Mouse (Mus musculus) midbrain, postnatal 0 days (tissue): ENCODE results near the gene Exosc5. TPM values are rescaled to one million over a fixed set of nuclear protein-coding genes. Genes with fewer than 3 reads are reported as not detected.

Experiments used
- ATAC-seq: fragments of 200-750 bp; cut with Nextera tagmentation; 2 replicates; pipeline ENCODE4 v1.8.0; 2017; ENCODE audit warnings: moderate number of reproducible peaks, mild to moderate bottlenecking, moderate TSS enrichment, moderate library complexity; ENCODE audit not compliant: low FRiP score
- DNase-seq: peaks from one replicate; pipeline ENCODE4 v3.0.0-alpha.2; 2015; ENCODE audit warnings: low spot score
- H3K27ac ChIP-seq: fragments of 300-500 bp; sonication (generic); 2 replicates; pipeline ENCODE4 v1.5.1; 2014; ENCODE audit warnings: low read depth, mild to moderate bottlenecking, low read length, mixed read lengths
- H3K27me3 ChIP-seq: fragments of 300-500 bp; sonication (generic); 2 replicates; pipeline ENCODE4 v1.6.1; 2014; ENCODE audit warnings: low read length, control low read depth, mixed read lengths; ENCODE audit not compliant: insufficient read depth
- H3K36me3 ChIP-seq: fragments of 300-500 bp; sonication (generic); 2 replicates; pipeline ENCODE4 v1.6.1; 2014; ENCODE audit warnings: low read length, control low read depth, mixed read lengths; ENCODE audit not compliant: insufficient read depth
- H3K4me1 ChIP-seq: fragments of 300-500 bp; sonication (generic); 2 replicates; pipeline ENCODE4 v1.6.1; 2014; ENCODE audit warnings: mild to moderate bottlenecking, control low read depth, antibody characterized with exemption, low read length, mixed read lengths; ENCODE audit not compliant: insufficient read depth
- H3K4me2 ChIP-seq: fragments of 300-500 bp; sonication (generic); 2 replicates; pipeline ENCODE4 v1.6.1; 2014; ENCODE audit warnings: low read depth, mild to moderate bottlenecking, low read length, mixed read lengths; ENCODE audit not compliant: poor library complexity, severe bottlenecking
- H3K4me3 ChIP-seq: fragments of 300-500 bp; sonication (generic); 2 replicates; pipeline ENCODE4 v1.5.1; 2014; ENCODE audit warnings: low read depth, mild to moderate bottlenecking, low read length, moderate library complexity
- H3K9ac ChIP-seq: fragments of 300-500 bp; sonication (generic); replicated peaks from 2 replicates; pipeline ENCODE4 v1.6.1; 2014; ENCODE audit warnings: mild to moderate bottlenecking, low read length, moderate library complexity, mixed read lengths; ENCODE audit not compliant: poor library complexity, severe bottlenecking
- H3K9me3 ChIP-seq: fragments of 300-500 bp; sonication (generic); 2 replicates; pipeline ENCODE4 v1.6.1; 2016; ENCODE audit warnings: low read length, control low read depth
- CTCF ChIP-seq: IDR thresholded peaks from 2 replicates; pipeline ENCODE4 v1.5.1; 2016; ENCODE audit warnings: antibody characterized with exemption, mild to moderate bottlenecking
- WGBS: fragments of 180-500 bp; shearing (Covaris S2); extraction: QIAGEN DNeasy Blood & Tissue Kit; methylation state at CpG from one replicate; pipeline ENCODE4 v1.1.7; 2014; 5-methylcytosine and 5-hydroxymethylcytosine counted together
- polyA plus RNA-seq: library from polyadenylated mRNA; unstranded; fragments of >200 nt; fragmentation: Nextera tagmentation; extraction: Ambion mirVana; gene quantifications from 2 replicates; pipeline ENCODE4 v1.2.1, GENCODE M21; 2015
- total RNA-seq: library from RNA; depleted of rRNA; stranded (reverse); fragments of >200 nt; gene quantifications from 2 replicates; pipeline ENCODE4 v1.2.3, GENCODE M21; 2014; rRNA removed

Gene Exosc5
- total and polyA plus RNA-seq, 2 experiments from 2014 or later, result 27.3 to 29.4 TPM

DNA sequence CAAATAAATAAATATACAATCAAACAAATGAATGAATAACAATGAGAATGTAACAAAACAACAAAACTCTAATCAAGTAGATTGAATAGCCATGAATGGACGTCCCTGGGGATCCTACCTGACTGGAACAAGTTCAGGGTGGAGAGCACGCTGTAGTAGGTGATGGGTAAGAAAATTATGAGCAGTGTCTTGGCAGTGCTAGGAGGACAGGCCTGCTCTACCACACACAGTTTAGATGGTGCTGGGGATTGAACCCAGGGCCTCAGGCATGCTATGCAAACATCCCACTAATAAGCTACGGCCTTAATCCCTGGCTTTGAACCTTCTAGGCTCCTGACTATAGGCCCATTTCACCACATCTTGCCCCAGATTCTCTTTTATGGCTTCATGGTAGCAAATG is 58.5 kb downstream of the Exosc5 start:
- 91% methylated on average over 3 of the region's 3 CpGs for WGBS
- H3K36me3 ChIP-seq, result peaks cover 51% of the 10 kb centered on the region
- no peaks in the 10 kb centered on the region for H3K9me3 ChIP-seq
- no peak overlapping the region for H3K9ac ChIP-seq
- H3K27me3 ChIP-seq, result no peaks in the 10 kb centered on the region
- ATAC-seq (no peak), DNase-seq (no peak)
- no peak overlapping the region for H3K4me3 ChIP-seq
- peak overlapping the region; percentile 82; the same call in 1 of the 2 replicates for H3K4me2 ChIP-seq
- H3K4me1 ChIP-seq, result peaks cover 10% of the 10 kb centered on the region; the same call in 1 of the 2 replicates
- no peak for TF ChIP-seq CTCF
- H3K27ac ChIP-seq, result no peak overlapping the region

- TF ChIP-seq CTCF, result no peak
- Histone ChIP-seq H3K9ac (peak within 1 kb of the TSS; percentile 73), H3K4me1 (peaks cover 10% of the 10 kb centered on the region; the same call in 1 of the 2 replicates), H3K27me3 (no peaks in the 10 kb centered on the region), H3K36me3 (peaks cover 49% of the 10 kb centered on the region), H3K9me3 (no peaks in the 10 kb centered on the region), H3K4me3 (peak within 1 kb of the TSS; percentile 64), H3K27ac (peak within 1 kb of the TSS; percentile 87), H3K4me2 (peak within 1 kb of the TSS; percentile 82)
- WGBS, result 4% methylated on average over 32 of the region's 32 CpGs
- peak; percentile 98 for DNase-seq
- peak; percentile 87 for ATAC-seq
These were observed 59.9 kb downstream of the Exosc5 start, which contains the start of gene Ccdc97 for GRCm38 (mm10) chr7:25718788-25719417. TSS of gene Ccdc97 (minus strand) at chr7:25719088.

DNA sequence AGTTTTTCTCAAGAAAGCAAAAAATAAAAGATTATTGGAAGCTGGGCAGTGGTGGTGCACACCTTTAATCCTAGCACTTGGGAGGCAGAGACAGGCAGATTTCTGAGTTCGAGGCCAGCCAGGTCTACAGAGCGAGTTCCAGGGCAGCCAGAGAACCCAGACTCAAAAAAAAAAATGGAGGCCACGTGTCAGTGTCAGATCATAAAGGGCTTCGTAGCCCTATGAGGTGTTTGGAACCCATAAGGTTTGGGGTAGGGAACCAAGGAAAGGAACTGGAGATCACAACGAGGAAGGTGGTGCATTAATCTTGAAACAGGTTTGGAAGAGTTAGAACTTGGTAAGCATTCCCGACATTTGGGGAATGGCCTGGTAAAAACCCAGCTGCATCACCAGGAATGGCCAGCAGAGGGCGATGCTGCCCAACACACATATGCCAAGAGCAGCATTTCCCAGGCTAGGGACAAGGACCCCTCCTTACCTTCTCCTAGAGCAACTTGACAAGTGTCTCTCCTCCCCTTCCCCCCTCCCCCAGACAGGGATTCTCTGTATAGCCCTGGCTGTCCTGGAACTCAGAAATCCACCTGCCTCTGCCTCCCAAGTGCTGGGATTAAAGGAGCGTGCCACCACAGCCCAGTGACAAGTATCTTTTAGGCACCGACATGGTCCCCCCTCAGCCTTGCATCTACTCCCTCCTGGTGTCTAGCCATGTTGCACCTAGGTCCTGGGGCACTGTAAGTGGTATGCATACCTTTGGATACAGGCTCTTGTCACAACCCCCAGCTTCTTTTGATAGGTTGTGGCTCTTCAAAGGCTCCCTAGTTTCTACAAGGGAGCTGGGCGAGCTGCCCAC is 61.0 kb downstream of the Exosc5 start:
- H3K9ac ChIP-seq, result no peak overlapping the region
- no peaks in the 10 kb centered on the region for H3K9me3 ChIP-seq
- H3K4me3 ChIP-seq, result no peak overlapping the region
- WGBS, result 60% methylated on average over 10 of the region's 10 CpGs
- H3K4me2 ChIP-seq, result no peak overlapping the region
- H3K4me1 ChIP-seq, result peaks cover 10% of the 10 kb centered on the region; the same call in 1 of the 2 replicates
- ATAC-seq (peak; percentile 44; the same call in 1 of the 2 replicates), DNase-seq (peak; percentile 75)
- H3K27me3 ChIP-seq, result no peaks in the 10 kb centered on the region
- no peak overlapping the region for H3K27ac ChIP-seq
- H3K36me3 ChIP-seq, result peaks cover 49% of the 10 kb centered on the region
- TF ChIP-seq CTCF, result peak; percentile 92

DNA sequence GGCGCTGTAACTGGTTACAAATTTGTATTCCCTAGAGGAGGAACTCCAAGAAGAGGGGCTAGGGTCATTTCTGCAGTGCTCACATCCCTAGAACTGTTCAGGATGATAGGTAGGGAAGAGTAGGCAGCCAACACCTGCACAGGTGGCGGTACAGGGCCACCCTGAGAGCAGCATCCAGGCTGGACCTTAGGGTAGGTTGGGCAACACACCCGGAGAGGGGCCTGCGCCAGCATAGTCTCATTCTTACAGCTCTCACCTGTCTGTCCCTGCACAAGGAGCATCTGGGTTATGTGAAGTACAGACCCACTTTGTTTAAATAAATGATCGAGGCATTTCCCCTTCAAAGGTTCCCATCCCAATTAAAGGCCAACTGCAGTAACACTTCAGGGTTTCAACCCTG is 61.8 kb downstream of the Exosc5 start:
- ATAC-seq, result no peak
- DNase-seq, result no peak
- H3K9me3 ChIP-seq, result no peaks in the 10 kb centered on the region
- no peak for TF ChIP-seq CTCF
- H3K4me1 ChIP-seq, result peaks cover 10% of the 10 kb centered on the region; the same call in 1 of the 2 replicates
- WGBS, result 95% methylated on average over 5 of the region's 5 CpGs
- H3K36me3 ChIP-seq, result peaks cover 48% of the 10 kb centered on the region
- no peak overlapping the region for H3K9ac ChIP-seq
- no peaks in the 10 kb centered on the region for H3K27me3 ChIP-seq
- no peak overlapping the region for H3K4me3 ChIP-seq
- no peak overlapping the region for H3K4me2 ChIP-seq
- no peak overlapping the region for H3K27ac ChIP-seq

Other genes starting within 250 kb of the Exosc5 start
- not detected in 2 replicates for gene Cxcl17, start 246.3 kb upstream of the Exosc5 start, total RNA-seq
- 0.38 and 0.57 TPM in 2 replicates for gene Cxcl17, start 246.3 kb upstream of the Exosc5 start, polyA plus RNA-seq
- 1.4 and 2.9 TPM in 2 replicates for gene Ceacam1, start 181.6 kb upstream of the Exosc5 start, total RNA-seq
- gene Ceacam1, start 181.6 kb upstream of the Exosc5 start, polyA plus RNA-seq, result 0.84 and 0.94 TPM in 2 replicates
- gene Ceacam2, start 119.3 kb upstream of the Exosc5 start, total RNA-seq, result not detected in 2 replicates
- gene Ceacam2, start 119.3 kb upstream of the Exosc5 start, polyA plus RNA-seq, result not detected in 2 replicates
- not detected in 2 replicates for gene Erich4, start 43.3 kb upstream of the Exosc5 start, total RNA-seq
- not detected in 2 replicates for gene Erich4, start 43.3 kb upstream of the Exosc5 start, polyA plus RNA-seq
- gene Dmac2, start 39.8 kb upstream of the Exosc5 start, total RNA-seq, result 54.3 and 58.1 TPM in 2 replicates
- gene Dmac2, start 39.8 kb upstream of the Exosc5 start, polyA plus RNA-seq, result 47.5 and 50.6 TPM in 2 replicates
- gene B3gnt8, start 32.5 kb upstream of the Exosc5 start, total RNA-seq, result 0.80 and 1.4 TPM in 2 replicates
- gene B3gnt8, start 32.5 kb upstream of the Exosc5 start, polyA plus RNA-seq, result 0.62 and 0.97 TPM in 2 replicates
- 64.9 and 78.2 TPM in 2 replicates for gene Bckdha, start 183 bp upstream of the Exosc5 start, total RNA-seq
- 40.7 and 50.9 TPM in 2 replicates for gene Bckdha, start 183 bp upstream of the Exosc5 start, polyA plus RNA-seq
- 60.8 and 94.4 TPM in 2 replicates for gene Tmem91, start 16.0 kb downstream of the Exosc5 start, total RNA-seq
- gene Tmem91, start 16.0 kb downstream of the Exosc5 start, polyA plus RNA-seq, result 186 and 200 TPM in 2 replicates
- gene B9d2, start 21.6 kb downstream of the Exosc5 start, total RNA-seq, result 22.8 and 32.1 TPM in 2 replicates
- gene B9d2, start 21.6 kb downstream of the Exosc5 start, polyA plus RNA-seq, result 58.2 and 67.2 TPM in 2 replicates
- 2.2 and 2.5 TPM in 2 replicates for gene Tgfb1, start 27.8 kb downstream of the Exosc5 start, total RNA-seq
- gene Tgfb1, start 27.8 kb downstream of the Exosc5 start, polyA plus RNA-seq, result 0.53 and 0.88 TPM in 2 replicates
- 27.0 and 38.3 TPM in 2 replicates for gene Ccdc97, start 59.9 kb downstream of the Exosc5 start, total RNA-seq
- gene Ccdc97, start 59.9 kb downstream of the Exosc5 start, polyA plus RNA-seq, result 29.1 and 34.4 TPM in 2 replicates
- 117 and 126 TPM in 2 replicates for gene Hnrnpul1, start 95.6 kb downstream of the Exosc5 start, total RNA-seq
- 41.8 and 47.8 TPM in 2 replicates for gene Hnrnpul1, start 95.6 kb downstream of the Exosc5 start, polyA plus RNA-seq
- gene Axl, start 129.5 kb downstream of the Exosc5 start, total RNA-seq, result 22.2 and 28.1 TPM in 2 replicates
- gene Axl, start 129.5 kb downstream of the Exosc5 start, polyA plus RNA-seq, result 16.5 and 20.7 TPM in 2 replicates
- 3.0 and 4.8 TPM in 2 replicates for gene Cyp2s1, start 157.7 kb downstream of the Exosc5 start, total RNA-seq
- gene Cyp2s1, start 157.7 kb downstream of the Exosc5 start, polyA plus RNA-seq, result 2.5 and 3.4 TPM in 2 replicates
- gene Cyp2b10, start 238.5 kb downstream of the Exosc5 start, total RNA-seq, result not detected in 2 replicates
- gene Cyp2b10, start 238.5 kb downstream of the Exosc5 start, polyA plus RNA-seq, result not detected in 2 replicates